Mouse (Mus musculus) gastrocnemius, adult 8-10 months (tissue): ENCODE results near the gene Atp6v0a1. TPM values are rescaled to one million over a fixed set of nuclear protein-coding genes. Genes with fewer than 3 reads are reported as not detected.

ENCODE experiments used
- DNase-seq, 2 experiments: peaks; one replicate each; pipeline ENCODE4 v3.0.0; 2022; ENCODE audit warnings: low spot score in 2 of 2
- microRNA-seq: library from miRNA; unstranded; fragments of <30 nt; microRNA quantifications from one replicate; pipeline ENCODE4 v1.2.0, GENCODE M21; 2022
- total RNA-seq, 4 experiments: library from RNA; stranded (reverse); gene quantifications; 2 replicates each; pipeline ENCODE4 v1.2.4; 2022

Atp6v0a1 gene
- total RNA-seq, 4 experiments from 2014 or later: 62.0 to 79.8 (median 66.8) TPM

DNA sequence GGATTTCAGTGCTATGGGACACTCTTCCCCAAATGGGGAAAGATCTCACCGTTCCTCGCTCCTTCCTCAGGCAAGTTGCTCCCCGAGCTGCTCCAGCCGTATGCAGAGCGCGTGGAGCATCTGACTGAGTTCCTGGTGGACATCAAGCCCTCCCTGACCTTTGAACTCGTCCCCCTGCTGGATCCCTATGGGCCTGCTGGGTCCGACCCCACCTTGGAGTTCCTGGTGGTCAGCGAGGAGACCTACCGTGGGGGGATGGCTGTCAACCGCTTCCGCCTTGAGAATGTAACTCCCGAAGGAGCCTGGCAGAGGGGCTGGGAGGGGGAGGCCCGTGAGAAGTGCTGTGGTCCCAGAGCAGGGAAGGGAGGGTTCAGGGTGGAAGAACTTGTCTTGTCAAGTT lies 75.0 kb downstream of the Atp6v0a1 start:
- DNase-seq: no peak

DNA sequence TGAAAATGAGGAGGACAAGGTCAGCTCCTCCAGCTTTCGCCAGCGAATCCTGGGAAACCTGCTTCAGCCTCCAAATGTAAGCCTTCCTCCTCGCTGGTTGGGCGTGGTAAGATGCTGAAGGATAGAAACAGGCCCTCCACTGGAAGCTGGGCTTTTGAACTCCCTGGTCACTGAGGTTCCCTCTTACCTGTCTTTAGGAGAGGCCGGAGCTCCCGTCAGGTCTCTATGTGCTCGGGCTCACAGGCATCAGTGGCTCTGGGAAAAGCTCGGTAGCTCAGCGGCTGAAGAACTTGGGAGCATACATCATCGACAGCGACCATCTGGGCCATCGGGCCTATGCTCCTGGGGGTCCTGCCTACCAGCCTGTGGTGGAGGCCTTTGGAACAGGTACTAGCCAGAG lies 75.6 kb downstream of the Atp6v0a1 start:
- no peak for DNase-seq

DNA sequence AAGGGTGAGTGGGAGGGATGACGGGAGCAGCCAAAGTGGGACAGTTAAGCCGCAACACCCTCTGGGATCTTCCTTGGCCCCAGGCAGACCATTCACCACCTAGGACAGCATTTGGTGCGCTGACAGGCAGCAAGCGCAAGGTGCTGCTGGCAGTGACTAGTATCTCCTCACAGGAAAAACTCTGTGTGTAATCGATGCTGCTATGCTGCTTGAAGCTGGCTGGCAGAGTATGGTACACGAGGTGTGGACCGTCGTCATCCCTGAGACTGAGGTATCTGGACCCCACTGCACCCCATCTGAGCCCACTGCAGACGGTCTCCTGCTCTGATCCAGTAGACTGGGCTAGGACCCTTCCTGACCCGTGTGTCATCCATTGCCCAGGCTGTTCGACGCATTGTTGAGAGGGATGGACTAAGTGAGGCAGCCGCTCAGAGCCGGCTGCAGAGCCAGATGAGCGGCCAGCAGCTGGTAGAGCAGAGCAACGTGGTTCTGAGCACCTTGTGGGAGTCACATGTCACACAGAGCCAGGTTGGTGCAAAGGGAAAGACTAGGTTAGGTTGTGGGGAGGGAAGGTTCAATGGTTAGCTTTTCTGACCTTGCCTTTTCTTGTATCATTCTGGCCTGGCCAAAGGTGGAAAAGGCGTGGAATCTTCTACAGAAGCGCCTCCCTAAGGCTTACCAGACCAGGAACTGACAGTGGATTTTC lies 76.5 kb downstream of the Atp6v0a1 start:
- no peak for DNase-seq

DNA sequence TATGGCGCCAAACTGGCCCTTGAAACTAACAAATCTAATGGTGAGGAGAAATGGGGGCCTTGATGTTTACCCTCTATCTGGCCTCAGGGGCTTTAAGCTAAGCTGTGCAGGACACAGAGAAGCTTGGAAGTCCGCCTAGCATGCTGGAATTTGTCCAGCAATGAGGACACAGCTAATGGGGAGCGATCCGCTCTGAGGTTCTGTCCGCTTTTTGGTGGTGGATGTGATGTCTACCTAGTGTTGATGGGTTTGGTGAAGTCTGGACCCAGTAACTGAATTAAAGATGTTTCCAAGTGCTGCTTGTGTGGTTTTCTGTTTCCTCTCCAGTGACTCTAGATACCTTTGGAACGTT lies 77.0 kb downstream of the Atp6v0a1 start:
- no peak for DNase-seq

DNA sequence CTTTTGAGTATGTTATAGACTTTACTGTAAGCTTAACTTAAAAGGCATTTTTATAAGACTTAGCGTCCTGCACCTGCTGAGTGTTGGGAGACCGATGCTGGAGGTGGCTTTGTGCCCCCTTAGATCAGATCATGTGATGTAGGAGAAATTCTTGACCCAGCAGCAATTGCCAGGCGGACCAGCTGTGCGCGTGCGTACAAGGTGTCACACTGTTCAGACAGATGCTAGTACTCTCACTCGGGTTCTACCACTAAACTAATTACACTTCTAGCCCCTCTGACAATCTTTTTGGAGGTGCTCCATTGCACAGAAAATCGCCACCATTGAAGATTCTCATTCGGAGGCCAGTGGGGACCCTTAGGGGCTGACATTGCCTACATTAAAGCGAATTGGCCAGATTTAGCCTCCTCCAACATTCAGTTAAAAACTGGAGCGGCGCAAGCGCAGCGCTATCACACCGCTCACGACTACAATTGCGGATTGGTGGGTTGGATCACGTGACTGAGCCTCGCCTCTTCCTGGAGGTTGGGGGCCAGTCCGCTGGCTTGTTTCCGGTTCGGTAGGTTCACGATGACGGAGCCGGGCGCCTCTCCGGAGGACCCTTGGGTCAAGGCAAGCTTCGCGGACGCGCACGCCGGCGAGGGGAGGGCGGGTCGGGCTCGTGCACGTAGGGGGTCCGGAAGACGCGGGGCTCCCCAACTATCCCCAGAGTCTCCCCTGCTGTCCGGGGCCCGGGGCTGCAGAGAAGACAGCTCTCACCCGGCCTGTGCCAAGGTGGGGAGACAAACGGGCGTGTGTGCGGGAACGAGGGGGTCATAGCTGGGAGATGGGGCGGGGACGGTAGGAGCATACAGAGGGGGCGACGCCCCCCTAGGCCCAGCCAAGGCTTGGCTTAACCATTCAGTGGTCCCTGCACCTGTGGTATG lies 77.8 kb downstream of the Atp6v0a1 start, which contains the start of gene Mlx:
Mlx (plus strand) TSS at position 522 of the 926 bp plus-strand sequence.
- DNase-seq: peak; percentile 75 to 83

DNA sequence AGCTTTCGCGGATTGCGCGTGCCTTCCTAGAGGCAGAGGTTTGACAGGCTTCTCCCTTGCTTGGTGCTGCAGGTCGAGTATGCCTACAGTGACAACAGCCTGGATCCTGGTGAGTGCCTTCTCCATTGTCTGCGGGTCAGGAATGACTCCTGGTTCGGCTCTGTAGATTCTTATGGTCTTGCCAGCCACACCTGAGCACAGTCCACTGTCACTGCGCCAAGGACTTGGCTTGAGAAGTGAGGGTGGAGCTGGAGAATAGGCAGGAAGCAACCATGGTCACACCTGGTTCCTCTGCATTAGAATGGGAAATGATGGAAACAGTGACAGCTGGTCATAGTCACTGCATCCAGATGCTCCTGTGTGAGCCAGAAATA lies 78.4 kb downstream of the Atp6v0a1 start:
- no peak for DNase-seq

DNA sequence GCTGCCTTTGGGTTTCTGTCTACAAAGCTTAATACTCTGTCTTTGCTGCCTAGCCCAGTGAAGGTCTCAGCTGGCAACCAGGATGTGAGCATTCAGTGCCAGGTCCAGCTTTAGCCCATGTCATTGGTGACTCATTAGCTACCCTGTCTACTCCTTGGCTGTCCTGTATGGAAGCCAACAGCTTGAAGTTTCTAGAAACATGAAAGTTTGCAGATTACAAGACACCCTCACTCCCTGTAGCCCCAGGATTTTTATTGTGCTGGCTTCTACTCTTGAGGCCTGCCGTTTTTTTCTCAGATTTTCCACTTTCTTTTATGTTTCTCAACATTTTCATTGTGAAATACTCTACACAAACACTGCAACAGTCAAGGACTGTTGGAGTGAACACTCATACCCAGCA lies 80.7 kb downstream of the Atp6v0a1 start:
- DNase-seq: no peak

DNA sequence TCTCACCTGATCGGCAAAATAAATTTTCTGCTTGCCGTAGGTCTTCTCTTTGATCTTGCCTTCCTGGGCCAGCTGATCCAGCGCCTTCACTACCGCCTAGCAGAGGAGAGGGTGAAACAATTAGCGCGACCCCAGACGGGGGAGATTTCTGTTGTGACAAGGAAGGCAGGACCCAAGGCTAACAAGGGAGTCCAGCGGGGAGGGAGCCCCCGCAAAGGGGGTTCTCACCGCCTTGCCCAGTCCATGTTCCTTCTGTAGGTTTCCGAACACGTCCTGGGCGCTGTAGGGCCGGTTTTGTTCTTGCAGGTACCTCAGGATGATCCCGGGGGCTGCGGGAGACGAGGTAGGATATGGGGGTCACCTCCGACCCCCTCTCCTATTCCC lies 85.7 kb downstream of the Atp6v0a1 start:
- DNase-seq: no peak

DNA sequence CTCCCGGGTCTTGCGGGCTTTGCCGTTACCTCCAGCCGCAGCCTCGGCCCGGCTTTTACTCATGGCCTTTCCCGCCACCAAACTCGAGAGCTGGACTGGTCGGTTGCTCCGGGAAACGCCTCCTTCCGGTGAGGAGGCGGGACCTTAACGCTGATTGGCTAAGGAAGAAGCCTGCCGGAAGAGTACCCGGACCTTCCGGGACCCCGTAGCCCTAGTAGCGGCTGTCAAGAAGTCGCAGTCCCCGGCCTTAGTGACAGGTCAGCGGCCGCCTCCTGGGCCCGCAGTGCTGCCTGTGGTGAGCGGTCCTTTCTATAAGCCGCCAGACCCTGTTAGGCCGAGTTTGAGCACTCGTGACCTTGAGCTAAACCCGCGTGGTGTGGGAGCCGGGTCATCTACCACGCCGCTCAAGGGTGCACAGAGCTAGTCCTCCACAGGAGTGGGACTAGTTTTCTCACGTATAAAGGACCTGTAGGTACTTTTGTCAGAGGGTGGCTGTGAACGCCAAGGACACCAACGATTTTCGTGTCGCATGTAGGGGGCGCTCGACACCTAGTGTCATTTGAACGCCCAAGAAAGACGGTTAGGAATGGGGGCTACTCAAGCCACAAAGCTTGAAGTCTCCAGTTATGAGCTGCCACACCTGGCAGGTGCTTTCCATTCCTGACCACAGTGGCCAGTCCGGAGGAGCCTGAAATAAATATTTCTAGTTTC lies 86.2 kb downstream of the Atp6v0a1 start, which contains the start of gene Psmc3ip:
Psmc3ip (minus strand) TSS at position 123 of the 711 bp plus-strand sequence.
- DNase-seq: peak; percentile 89 to 92

DNA sequence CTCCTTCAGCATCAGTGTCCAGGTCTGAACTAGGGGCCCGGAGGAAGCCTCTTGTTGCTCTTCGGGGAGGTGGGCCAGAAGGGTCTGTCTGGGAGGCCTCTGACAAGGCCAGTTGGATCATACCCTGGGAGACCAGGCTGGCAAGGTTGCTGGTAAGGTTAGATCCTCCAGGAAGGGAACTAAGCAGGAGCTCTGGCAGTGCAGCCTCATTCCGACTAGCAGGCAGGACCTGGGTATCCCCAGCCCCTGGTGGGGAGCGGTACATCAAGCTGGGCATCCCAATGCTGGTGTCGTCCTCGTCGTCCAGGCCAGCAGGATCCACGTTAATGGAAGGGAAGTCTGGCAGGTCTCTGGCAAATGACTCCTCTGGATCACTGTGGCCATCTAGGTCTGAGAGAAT lies 89.0 kb downstream of the Atp6v0a1 start:
- DNase-seq: no peak

DNA sequence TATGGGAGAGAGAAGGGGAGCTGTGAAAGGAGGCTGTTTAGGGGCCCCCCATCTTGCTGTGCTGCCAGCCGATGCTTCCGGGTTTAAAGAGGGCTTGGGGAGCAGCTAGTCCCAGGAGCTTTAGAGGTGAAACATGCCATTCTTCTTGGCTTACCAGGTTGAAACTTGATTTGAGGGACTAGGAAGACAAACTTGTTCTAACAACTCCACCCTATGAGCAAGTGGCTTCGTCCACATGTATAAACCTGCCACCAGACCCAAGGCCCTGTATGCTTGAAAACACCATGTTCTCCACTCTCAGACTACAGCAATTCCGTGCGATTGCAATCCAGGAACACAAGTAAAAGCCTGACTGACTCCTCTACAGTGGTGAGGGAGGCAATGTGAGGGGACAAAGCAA lies 93.8 kb downstream of the Atp6v0a1 start:
- no peak for DNase-seq

DNA sequence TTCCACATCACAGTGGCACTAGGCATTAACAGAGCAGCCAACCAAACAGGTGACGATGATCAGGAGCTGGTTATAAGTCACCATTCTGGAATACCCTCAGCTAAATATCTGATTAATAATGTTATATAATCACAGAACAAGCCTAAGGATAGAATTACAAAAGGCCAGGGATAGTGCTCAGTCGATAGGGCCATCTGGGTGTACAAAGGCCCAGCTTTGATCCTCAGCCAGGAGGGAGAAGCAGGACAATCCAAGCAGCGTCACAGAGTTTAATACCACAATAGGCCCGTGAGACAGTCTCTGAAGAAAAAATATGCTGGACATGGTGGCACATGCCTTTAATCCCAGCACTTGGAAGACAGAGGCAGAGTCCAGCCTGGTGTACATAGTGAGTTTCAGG lies 100.1 kb downstream of the Atp6v0a1 start:
- no peak for DNase-seq

DNA sequence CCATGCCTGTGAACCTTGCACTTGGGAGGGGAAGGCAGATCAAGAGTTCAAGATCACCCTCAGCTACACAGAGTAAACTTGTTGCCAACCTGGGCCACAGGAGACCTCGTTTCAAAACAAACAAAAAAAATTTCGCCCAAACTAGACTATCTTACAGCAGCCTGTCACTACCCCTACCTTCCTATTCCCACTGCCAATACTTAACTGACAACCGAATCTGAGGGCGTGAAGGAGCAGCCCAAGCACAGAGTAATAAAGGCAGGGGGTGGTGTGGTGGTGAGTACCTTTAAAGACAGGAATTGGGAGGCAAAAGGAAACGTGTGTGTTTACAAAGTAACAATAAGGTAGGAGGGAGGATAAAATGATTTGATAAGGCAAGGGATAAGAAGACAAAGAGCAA lies 101.5 kb downstream of the Atp6v0a1 start:
- DNase-seq: no peak

DNA sequence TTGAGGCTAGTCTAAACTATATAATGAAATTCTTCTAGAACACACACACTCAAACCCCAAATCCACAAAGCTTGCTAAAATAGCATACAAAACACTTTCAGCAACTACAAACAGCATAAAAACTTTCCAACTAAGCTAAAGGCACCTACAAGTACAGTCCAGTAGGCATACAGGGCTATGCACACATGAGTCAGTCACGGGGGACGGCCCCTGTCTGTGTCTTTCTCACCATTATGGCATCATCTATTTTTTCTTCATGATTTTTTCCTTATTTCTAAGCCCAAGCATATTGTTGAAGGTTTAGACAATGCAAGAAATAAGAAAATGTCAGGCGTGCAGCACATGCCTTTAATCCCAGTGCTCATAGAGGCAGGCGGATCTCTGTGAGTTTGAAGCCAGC lies 101.9 kb downstream of the Atp6v0a1 start:
- DNase-seq: no peak

DNA sequence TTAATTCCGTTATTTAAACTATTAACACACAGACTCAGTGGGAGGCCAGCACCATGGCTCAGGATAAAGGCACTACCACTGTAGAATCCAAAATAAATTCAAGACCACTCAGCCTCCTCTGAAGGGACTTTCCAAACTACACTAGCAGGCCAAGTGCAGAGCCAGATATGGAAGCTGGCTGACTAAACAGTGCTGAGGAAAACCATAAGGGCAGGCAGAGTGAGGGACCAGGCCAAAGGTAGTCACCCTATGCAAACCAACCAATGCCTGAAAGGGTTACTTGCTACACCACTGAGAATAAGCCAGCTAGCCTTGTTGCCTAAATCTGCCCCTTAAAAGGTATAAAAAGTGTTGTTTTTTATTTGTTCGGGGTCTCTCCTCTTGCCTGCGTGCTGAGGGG lies 102.9 kb downstream of the Atp6v0a1 start:
- no peak for DNase-seq

Small RNAs within 50 kb of the gene (microRNA-seq; reads per million reads assigned to microRNA genes)
- not detected for gene Mir6928

Other genes with a start within 250 kb of the Atp6v0a1 start
- gene Kcnh4, start 249.5 kb upstream of the Atp6v0a1 start, total RNA-seq: not detected
- not detected for gene Hcrt, start 246.5 kb upstream of the Atp6v0a1 start, total RNA-seq
- 1 to 10 TPM; 4.3 to 8.2 (median 5.7) TPM for gene Ghdc, start 238.5 kb upstream of the Atp6v0a1 start, total RNA-seq
- 100 to 1,000 TPM; 136 to 186 (median 155) TPM for gene Stat5b, start 158.7 kb upstream of the Atp6v0a1 start, total RNA-seq
- 10 to 100 TPM; 10.9 to 16.8 (median 11.0) TPM for gene Stat5a, start 150.1 kb upstream of the Atp6v0a1 start, total RNA-seq
- 10 to 100 TPM; 32.9 to 41.1 (median 37.5) TPM for gene Stat3, start 69.9 kb upstream of the Atp6v0a1 start, total RNA-seq
- gene Cavin1, start 38.6 kb upstream of the Atp6v0a1 start, total RNA-seq: 100 to 1,000 TPM; 125 to 153 (median 134) TPM
- 1 to 10 TPM; 2.9 to 4.8 (median 4.0) TPM for gene Naglu, start 60.6 kb downstream of the Atp6v0a1 start, total RNA-seq
- gene Hsd17b1, start 69.0 kb downstream of the Atp6v0a1 start, total RNA-seq: under 1 TPM in 1 of 4 experiments, not detected in 3; 0.21 TPM
- 10 to 100 TPM in 1 of 4 experiments, 1 to 10 TPM in 3; 7.2 to 11.0 (median 8.5) TPM for gene Coasy, start 73.1 kb downstream of the Atp6v0a1 start, total RNA-seq
- 10 to 100 TPM in 2 of 4 experiments, 1 to 10 TPM in 2; 8.0 to 12.3 (median 9.4) TPM for gene Mlx, start 77.8 kb downstream of the Atp6v0a1 start, total RNA-seq
- 1 to 10 TPM; 1.3 to 1.5 (median 1.4) TPM for gene Psmc3ip, start 86.0 kb downstream of the Atp6v0a1 start, total RNA-seq
- gene Retreg3, start 110.4 kb downstream of the Atp6v0a1 start, total RNA-seq: 10 to 100 TPM; 28.8 to 30.4 (median 30.1) TPM
- 10 to 100 TPM; 23.2 to 27.9 (median 25.9) TPM for gene Tubg1, start 110.5 kb downstream of the Atp6v0a1 start, total RNA-seq
- gene Tubg2, start 146.5 kb downstream of the Atp6v0a1 start, total RNA-seq: 1 to 10 TPM; 2.9 to 3.6 (median 3.2) TPM
- 1 to 10 TPM in 1 of 4 experiments, under 1 TPM in 3; 0.67 to 1.3 (median 0.81) TPM for gene Cntnap1, start 161.1 kb downstream of the Atp6v0a1 start, total RNA-seq
- 10 to 100 TPM; 25.6 to 38.5 (median 33.9) TPM for gene Plekhh3, start 161.9 kb downstream of the Atp6v0a1 start, total RNA-seq
- not detected for gene Ccr10, start 166.0 kb downstream of the Atp6v0a1 start, total RNA-seq
- 10 to 100 TPM; 24.3 to 31.0 (median 26.2) TPM for gene Ezh1, start 217.0 kb downstream of the Atp6v0a1 start, total RNA-seq
- 10 to 100 TPM; 19.3 to 28.6 (median 25.4) TPM for gene Ramp2, start 236.6 kb downstream of the Atp6v0a1 start, total RNA-seq
- 10 to 100 TPM; 44.9 to 48.1 (median 47.2) TPM for gene Vps25, start 244.3 kb downstream of the Atp6v0a1 start, total RNA-seq